Mouse (Mus musculus) gastrocnemius, adult 18-20 months (tissue): ENCODE data around the gene Ryr3. TPM values are rescaled to one million over a fixed set of nuclear protein-coding genes. Genes with fewer than 3 reads are reported as not detected.

Experiments
- DNase-seq: peaks from one replicate; pipeline ENCODE4 v3.0.0; 2021; ENCODE audit warnings: low spot score
- microRNA-seq: library from miRNA; unstranded; fragments of <30 nt; microRNA quantifications from one replicate; pipeline ENCODE4 v1.2.0, GENCODE M21; 2021
- total RNA-seq, 2 experiments: library from RNA; stranded (reverse); gene quantifications; 2 replicates each; pipeline ENCODE4 v1.2.3; 2021

Gene Ryr3
- total RNA-seq, 2 experiments from 2014 or later, result 0.16 to 0.28 TPM

DNA sequence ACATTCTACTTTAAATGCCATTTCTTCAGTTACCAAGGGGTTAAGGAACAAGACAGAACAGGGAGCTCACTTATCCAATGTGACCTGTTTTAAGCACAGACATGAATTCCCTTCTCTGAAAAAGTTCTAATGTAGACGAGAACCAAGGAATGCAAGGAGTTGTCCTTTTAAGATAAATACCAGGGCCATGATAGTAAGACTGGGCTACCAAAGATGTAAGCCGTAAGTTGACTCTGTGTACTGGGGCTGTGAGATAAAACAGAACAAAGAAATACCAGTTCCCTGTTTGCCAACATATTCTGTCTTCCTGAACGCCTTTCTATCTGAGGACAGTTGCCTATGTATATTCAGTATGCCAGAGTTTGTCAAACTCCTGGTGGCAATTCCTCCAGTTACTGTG is 547.4 kb downstream of the Ryr3 start:
- DNase-seq, result no peak

DNA sequence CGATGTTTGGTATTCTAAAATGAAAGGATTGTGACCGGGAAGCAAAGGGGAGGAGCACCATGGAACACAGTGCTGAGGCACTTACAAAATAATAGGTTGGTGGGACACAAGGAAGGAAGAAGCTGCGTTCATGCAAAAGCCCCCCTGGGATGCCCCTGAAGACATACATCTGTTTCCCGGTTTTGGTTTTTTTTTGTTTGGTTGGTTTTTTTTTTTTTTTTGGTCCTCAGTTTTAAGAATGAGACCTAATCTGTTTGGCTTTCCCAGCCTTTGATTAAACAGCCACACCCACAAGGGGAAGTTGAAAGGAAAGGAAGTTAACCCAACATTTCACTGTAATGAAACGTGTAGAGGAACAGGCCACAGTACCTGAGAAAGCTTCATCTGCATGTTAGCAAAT is 560.8 kb downstream of the Ryr3 start:
- no peak for DNase-seq

DNA sequence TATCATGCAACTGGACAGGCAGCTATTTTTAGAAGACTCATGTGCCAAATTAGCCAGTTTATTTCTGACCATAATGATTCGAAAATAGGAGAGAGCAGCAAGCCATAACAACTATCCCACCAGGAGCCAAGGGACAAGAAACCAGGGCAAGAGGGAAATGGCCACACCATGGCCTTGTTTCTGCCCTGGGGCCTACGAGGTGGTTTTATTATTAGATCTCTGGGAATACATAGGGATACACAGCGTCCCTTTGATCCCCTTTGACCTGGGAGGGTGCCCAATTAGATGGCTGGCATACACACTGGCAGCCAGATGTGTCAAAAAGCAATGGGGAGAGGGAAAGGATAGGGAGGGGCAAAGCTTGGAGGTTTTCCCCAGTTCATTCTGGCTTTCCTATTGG is 563.1 kb downstream of the Ryr3 start:
- DNase-seq, result no peak

DNA sequence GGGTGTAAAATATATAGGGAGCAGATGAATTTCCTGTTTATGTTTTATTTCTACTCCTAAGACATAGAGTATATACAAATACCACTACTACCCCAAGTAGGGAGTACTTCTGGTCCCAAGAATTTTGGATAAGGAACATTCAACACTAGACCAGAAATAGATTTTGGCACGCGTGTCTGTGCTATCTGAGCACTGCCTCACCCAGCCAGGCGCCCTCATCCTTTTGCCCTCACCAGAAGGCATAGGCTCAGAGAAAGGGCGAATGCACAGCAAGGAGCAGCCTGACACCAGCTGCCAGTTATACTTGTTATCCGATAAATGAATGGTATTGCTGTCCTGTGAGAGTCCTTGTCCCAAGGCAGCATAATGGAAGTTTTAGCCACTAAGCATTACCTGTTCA is 579.7 kb downstream of the Ryr3 start:
- DNase-seq, result peak; percentile 46

DNA sequence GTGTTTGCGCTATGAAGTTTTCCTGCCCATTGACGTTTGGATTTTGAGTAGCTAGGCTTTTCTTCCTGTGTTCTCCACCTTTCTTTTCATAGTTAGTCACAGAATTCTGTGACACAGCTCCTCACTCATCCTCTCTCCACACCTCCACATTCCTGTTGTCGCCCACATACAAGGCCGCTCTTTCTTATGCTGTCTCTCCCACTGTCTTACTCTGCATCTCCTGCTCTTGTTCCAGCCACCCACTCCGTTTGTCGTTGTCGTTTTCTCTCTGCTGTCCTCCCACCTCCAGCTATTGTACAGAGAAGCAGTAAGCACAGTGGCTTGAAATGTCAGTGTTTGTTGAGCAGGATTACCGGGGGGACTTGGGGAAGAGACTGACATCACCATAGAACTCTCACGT is 584.4 kb downstream of the Ryr3 start:
- no peak for DNase-seq

DNA sequence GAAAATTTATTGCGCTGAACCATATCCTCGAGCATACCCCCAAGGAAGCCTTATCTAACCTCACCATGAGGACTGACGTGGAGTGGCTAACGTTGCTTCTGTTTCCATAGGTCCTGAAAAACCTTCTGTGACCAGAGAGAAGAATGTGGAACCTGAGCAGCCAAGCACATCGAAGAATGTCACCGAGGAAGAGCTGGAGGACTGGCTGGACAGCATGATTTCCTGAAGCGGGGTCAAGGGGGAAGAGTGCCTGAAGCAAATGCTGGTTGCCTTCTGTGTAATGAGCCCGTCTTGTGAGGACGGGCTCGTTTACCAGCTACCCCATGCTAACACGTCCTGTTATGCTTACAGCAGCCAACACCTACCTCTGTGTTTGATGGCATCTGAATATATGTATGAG is 586.2 kb downstream of the Ryr3 start:
- DNase-seq, result no peak

DNA sequence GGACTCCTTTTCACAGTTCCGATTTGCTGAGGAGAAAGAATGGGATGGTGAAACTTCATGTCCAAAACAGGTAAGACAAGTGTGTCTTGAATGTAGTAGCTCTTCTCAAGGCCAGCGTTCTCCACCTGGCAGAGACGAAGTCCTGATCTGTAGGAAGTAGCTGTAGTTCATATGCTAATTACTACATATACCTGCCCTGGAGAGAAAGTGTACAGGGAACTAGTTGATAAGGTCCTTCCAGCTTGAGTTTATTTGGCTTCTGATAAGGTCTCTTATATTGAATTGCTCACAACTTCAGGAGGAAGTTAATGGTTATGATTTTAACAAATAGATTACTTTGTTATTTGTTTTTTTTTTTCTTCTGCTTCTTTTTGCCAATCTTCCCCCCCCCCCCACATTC is 591.7 kb downstream of the Ryr3 start:
- no peak for DNase-seq

DNA sequence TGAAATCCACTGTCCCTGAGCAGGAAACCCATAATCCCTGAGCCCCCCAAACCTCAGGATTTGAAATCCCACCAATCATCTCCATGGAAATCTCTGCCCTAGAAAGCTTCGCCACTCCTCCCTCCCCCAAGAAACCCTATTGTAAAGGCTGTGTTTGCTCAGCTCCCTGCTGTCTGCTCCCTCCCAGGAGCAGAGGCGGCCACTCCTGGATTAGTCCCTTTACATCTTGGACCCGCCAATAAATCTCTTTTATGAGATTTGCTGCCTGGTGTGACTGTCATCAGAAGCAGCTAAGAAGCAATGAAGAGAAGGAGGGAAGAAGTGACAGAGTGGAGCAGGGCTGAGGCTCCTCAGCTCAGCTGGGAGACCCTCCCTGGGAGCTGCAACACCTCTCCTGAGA is 599.7 kb downstream of the Ryr3 start:
- no peak for DNase-seq

DNA sequence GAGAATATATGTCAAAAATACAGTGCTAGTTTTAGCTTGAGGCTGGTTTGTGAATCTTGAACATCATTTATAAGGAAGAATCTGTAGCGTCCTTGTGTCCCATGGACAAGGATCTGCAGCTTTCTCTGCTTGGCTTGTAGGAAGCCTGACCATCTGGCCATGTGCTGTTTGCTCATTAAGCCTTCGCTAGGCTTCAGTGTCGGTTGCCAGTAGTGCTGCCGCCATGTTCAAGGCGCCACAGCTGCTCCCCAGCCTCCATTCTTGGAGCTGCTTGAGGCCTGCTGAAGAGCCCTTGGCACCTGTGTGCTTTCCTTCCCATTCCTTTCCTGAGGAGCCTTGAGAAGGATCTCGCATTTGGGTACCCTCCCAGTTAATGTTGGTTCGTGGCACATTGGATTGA is 602.5 kb downstream of the Ryr3 start:
- DNase-seq, result no peak

DNA sequence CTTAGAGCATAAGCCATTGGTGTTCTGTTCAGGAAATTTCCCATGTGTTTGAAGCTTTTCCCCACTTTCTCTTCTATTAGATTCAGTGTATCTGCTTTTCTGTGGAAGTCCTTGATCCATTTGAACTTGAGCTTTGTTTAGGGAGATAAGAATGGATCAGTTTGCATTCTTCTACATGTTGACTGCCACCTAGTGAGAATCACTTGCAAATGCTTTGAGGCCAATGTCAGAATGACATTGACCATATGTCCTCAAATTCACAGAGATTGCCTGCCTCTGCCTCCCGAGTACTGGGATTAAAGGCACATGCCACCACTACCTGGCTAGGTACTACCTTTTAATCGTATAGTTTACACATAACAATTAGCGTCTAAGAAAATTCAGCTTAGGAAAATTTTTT is 604.3 kb downstream of the Ryr3 start:
- DNase-seq, result no peak

DNA sequence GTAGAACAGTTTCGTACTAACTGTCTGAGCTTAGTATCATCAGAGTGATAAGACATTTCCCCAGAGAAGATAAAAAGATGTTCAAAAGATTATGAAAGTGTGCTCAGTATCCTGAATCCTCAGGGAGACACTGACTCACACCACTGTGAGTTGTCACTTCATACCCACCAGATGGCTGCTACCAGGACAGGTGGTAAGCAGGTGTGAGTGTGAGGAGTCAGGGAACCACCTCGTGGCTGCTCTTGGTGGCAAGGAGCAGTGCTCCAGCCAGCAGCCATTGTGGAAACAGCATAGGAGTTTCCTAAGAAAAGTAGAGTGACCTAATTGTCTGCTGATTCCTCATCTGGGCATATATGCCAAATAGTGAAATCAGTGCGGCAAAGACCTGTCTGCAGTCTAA is 610.4 kb downstream of the Ryr3 start:
- no peak for DNase-seq

DNA sequence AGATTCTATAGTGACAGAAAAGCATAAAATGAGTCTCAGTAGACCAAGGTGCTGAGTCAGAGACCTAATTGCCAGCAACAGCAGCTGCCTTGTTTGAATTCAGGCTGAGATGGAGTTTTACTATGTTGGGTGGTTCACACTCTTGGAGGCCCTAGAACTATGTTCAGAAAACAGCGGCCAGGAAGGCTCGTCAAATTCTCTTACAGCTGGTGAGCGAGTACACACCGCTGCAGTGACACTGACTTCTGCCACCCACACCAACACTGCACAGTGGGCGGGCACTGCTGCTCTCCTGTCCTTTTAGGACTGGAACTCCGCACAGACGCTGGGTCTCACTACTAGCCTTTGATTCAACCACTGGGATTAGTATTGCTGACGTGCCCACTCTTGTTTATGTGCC is 614.4 kb downstream of the Ryr3 start:
- DNase-seq, result no peak

DNA sequence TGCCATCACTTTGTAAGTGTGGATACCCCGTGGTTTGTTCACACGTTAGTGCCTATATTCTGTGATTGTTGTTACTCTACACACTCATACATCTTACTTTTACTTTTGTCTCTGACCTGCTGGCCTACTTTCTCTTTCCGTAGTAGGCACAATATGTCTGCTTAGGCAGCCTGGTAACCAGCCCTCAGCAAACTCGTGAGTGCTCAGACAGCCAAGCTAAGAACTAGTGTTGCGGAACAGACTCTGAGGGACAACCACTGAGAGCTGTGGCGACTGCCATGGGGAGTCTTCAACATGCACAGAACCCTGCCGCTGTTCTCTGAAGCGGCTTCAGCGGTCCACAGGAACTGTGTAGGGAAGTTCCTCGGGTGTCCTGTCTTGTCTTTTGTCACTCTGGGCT is 616.7 kb downstream of the Ryr3 start:
- DNase-seq, result no peak

DNA sequence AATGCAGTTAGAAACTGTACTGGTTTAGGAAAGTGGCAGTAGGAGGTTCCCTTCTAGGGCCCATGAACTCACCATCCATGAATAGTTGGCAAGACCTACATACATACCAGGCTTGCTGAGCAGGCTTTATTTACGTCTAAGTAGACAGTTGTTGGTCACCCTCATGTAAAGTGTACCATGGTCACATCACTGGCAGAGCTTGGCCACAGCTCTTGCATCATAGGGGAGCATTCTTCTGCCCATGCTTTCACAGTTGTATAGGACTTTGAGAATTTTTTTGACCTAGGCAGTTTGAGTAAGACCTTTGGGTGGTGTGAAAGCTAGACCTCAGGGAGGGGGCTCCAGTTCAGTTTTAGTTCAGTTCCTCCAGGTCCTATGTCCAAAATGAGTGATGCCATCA is 619.8 kb downstream of the Ryr3 start:
- no peak for DNase-seq

DNA sequence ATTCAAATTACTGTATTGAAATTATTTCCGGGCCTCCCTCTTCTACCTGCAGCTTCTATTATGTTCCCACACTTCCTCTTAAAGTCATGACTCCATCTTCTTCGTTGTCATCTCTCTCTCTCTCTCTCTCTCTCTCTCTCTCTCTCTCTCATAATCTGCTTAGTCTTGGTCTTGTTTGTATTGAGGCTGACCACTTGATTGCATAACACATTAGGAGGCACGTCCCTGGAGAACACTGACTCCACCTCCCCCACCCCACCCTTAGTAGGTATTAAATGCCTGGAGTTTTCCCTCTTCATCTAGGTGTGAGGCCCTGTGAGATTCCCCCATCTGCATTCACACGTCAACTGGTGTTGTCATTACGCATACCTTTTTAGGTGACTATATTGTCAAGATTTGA is 620.5 kb downstream of the Ryr3 start:
- DNase-seq, result no peak

DNA sequence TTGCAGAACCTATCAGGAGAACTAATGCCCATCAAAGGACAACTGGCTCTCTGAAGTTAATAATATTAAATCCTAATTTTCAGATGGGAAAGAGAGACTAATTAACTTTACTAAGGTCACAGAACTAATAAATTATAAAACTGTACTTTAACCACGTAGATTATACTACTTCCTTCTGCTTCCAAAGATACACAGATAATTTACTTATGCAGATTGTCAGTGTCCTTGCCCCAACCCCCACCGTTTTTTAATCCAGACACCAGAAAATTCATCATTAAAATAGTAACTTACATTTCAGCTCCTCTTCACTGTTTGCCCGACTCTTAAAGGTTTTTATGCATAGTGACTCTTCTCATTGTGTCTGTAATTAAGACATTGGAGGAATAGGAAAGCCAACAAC is 621.1 kb downstream of the Ryr3 start:
- no peak for DNase-seq

DNA sequence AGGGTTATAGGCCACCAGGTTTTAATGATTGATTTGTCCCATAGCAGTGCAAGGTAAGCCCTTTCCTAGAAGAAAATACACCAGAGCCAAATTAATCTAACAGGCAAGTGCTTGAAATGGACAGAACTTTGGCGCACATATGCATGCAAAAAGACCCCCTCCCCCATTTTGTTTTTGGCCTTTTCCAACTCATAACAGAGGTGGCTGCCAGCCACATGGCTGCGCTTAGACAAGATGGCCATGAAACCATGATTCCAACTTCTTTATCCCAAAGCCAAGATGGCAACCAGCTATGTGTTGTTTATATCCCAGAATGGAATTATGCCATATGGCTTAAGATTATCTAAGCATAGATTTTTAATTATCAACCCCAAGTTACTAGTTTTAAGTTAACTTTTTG is 623.1 kb downstream of the Ryr3 start:
- DNase-seq, result no peak

DNA sequence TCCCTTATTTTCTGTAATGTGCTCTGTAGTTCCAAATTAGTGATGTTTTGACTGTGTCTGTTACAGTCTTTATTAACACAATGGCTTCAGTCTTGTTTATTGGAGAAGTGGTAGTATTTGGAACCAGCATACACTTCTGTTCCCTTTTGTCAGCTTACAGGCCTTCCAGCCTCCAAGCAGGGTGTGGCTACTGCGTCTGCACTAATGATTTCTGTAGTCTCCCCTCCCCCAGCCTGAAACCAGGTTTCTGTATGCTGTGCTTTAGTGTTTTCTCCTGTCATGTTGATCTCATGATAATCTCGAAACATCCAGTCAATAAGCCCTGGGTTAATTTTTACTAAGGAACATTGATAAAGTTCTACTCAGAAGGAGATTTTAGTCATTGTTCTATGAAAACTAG is 623.6 kb downstream of the Ryr3 start:
- DNase-seq, result no peak

DNA sequence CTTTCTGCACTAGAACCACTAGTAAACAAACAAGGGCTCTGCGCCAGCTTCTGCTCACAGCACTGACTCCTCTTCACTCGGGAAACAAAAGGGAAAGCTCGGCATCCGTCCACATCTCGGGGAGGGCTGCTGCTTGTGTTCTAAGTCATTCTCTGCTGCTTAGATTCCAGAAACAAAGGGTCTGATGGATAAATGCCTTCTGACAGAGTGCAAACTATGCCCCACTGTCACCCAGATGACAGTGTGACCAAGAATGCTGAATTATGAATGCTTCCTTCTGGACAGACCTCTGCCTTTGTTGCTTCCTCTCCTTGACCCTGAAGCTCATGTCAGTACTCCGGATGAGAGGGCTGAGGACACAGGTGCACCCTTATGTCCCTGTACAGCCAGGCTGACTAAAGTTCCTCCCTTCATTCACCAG is 625.4 kb downstream of the Ryr3 start:
- DNase-seq, result peak; percentile 14

DNA sequence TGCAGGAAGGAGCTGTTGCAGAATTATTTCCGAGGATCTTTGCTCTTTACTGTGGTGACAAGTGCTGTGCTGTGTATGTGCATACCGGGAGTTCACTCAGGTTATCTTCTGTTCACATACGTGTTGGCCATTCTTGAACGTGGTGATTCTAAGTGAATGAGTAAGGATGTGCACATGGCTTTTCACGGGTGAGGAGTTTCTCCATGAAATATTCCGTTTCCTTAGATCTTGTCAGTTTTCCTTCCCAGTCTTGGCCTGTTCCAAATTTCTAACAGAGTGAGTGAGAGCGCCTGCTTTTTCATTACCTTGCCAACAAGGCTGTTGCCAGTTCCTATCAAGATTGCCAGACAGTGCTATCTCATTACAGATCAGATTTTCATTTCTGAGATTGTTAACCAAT is 625.9 kb downstream of the Ryr3 start:
- DNase-seq, result no peak

Small RNAs within 50 kb of the gene (microRNA-seq; reads per million reads assigned to microRNA genes)
- not detected for gene Gm44374

Other genes with a start within 250 kb of the Ryr3 start
- gene Tmco5b, start 68.6 kb upstream of the Ryr3 start, total RNA-seq, result not detected
- gene Fmn1, start 110.6 kb upstream of the Ryr3 start, total RNA-seq, result 1 to 10 TPM; 4.1 to 5.4 TPM